Mouse (Mus musculus) layer of hippocampus, adult 11-12 months (tissue): Measurements from ENCODE around the gene Chkb.
A peak's percentile ranks its signal among the peaks of the same experiment; 100 is the strongest.

Source experiments
- DNase-seq: peaks from one replicate; pipeline ENCODE4 v3.0.0; 2022; ENCODE audit warnings: low spot score

Chkb gene

DNA sequence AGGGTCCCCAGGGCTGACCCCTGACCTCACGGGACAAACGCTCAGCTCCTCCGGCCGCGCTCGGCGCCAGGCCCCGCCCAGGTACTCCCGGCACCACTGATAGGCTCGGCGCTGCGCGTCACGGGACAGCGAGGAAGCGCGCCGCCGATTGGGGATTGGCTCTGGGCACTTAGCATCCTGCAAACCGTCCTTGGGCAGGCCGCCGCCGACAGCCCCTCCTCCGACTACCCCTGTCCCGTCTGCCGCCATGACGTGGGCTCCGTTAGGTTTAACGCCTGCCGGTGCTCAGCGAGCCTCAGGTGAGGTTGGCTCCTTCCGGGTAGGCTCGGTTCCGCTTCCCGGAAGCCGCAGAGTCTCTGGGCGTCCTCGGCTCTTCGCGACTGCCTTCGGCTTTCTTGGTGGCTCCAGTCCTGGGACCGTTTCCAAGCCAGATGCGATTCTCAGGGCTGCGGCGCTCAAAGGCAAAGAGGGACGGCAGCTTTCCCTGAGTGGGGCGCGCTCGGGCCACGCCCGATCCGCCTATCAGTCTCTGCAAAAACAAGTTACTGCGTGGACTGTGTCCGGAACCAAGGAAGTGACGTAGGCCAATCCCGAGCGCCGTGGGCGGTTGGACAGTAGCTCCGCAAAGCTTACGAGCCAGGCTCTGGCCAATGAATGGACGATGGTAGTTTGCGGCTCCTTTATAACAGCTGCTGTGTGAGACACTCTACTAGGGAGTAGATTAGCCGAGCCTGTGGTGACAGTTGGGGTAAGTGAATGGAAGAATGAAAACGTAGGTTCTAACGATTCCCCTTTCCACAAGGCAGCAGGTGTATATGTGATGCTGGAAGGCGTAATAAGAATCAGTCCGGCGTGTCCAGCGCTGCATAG lies at the start of gene Chkb, which contains the start of the genes C730034F03Rik and Gm44502:
Gene Chkb, minus strand, starts transcription at position 557 of the 870 bp plus-strand sequence.
Gene C730034F03Rik, plus strand, starts transcription at position 238 of the 870 bp plus-strand sequence.
Gene Gm44502, minus strand, starts transcription at position 345 of the 870 bp plus-strand sequence.
- peak; percentile 95 for DNase-seq

- DNase-seq, result no peak
Observed at GRCm38 (mm10) chr15:89478622-89479021, 48.9 kb upstream of the Chkb start.

DNA sequence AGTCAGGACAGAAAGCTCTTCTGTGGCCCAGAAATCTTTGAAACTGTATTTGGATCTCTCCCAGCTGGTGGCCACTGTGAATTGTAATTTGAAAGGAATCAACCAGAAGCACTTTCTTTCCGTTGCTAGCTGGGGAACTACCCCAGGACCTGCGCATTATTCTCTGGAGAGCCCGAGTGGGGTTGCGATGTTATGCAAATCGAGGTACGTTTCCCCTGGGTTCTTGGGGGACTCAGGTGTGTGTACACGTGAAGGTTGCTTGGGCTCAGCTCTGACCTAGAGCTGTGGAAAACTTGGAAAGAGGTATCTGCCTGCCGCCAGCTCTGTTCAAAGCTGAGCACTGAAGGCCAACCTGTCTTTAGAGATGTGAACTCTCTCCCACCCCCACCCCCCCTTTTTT lies 48.1 kb upstream of the Chkb start:
- DNase-seq, result no peak

- no peak for DNase-seq
Observed at GRCm38 (mm10) chr15:89477091-89477491, 47.4 kb upstream of the Chkb start, which contains the start of gene Arsa. TSS of gene Arsa (minus strand) at chr15:89477425.

GRCm38 (mm10) chr15:89476475-89476815 lies 46.7 kb upstream of the Chkb start:
- no peak for DNase-seq

- peak; percentile 94 for DNase-seq
Observed at GRCm38 (mm10) chr15:89475611-89476474, 46.1 kb upstream of the Chkb start.

GRCm38 (mm10) chr15:89475293-89475600 lies 45.5 kb upstream of the Chkb start:
- no peak for DNase-seq

DNA sequence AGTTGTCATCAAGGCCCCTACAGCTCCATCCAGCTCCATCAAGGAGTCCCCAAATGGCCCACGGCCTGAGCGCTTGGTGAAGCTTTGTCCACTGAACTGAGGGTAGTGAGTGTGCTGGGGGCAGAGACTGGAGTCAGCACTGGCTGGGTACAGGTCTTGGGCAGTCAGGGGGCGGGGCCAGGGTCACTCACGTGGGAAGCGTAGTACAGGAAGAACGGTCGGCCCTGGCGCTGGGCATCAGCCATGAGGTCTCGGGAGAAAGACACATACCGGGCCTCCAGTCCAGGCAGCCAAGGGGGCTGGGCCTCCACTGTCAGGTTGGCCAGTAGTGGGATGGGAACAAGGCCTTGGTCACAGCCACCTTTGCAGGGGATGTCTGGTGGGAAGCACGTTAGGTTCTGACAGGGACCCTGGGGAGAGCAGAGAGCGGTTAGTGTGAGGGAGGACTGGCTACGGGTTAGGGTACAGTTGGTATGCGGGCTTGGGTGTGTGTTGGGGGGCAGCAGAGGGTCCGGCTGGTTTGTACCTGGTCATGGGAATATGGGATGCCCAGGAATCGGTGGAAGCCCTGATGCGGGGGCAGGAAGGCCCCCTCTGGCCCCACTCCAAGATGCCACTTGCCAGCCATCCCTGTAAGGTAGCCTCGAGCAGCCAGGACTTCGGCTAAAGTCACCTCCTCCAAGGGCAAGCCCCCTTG lies 45.0 kb upstream of the Chkb start:
- DNase-seq, result no peak

GRCm38 (mm10) chr15:89473921-89474320 lies 44.2 kb upstream of the Chkb start:
- DNase-seq, result no peak

GRCm38 (mm10) chr15:89473370-89473769 lies 43.7 kb upstream of the Chkb start:
- DNase-seq, result no peak

GRCm38 (mm10) chr15:89471476-89471875 lies 41.8 kb upstream of the Chkb start:
- DNase-seq, result no peak

DNA sequence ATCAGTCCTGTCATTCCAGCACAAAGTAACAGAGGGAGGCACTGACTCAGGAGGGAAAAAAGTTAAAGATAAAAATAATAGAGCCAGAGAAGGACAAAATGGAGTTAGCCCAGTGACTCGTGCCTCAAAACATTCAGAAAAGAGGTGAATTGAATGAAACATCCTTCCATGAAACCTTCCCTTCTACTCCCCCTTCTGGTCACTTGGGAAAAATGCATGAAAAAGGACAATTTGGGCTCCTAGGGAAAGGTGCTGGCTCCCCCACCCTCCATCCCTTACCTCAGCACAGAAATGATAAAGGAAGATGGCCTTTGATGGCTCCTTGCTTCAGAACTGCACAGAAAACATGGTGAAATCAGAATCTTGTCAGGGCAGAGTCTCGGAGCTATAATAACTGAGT lies 38.9 kb upstream of the Chkb start:
- DNase-seq, result no peak

DNA sequence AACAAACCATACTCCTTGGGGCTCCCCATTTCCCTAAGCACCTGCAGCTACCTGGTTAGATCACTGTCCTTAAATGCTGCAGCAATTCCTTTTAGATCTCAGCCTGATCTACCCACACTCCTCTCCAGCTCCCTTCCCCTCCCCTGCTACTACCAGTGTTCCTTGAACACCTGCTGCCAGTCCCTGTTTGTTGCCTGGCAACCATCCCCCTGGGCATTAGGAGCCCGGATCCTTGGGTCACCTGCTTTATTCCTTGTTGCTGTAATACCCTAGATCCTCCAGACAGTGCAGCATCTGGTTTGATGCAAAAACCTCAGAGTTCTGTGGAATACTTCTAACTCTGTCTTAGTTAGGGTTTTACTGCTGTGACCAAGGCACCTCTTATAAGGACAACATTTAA lies 35.3 kb upstream of the Chkb start:
- DNase-seq, result no peak

DNA sequence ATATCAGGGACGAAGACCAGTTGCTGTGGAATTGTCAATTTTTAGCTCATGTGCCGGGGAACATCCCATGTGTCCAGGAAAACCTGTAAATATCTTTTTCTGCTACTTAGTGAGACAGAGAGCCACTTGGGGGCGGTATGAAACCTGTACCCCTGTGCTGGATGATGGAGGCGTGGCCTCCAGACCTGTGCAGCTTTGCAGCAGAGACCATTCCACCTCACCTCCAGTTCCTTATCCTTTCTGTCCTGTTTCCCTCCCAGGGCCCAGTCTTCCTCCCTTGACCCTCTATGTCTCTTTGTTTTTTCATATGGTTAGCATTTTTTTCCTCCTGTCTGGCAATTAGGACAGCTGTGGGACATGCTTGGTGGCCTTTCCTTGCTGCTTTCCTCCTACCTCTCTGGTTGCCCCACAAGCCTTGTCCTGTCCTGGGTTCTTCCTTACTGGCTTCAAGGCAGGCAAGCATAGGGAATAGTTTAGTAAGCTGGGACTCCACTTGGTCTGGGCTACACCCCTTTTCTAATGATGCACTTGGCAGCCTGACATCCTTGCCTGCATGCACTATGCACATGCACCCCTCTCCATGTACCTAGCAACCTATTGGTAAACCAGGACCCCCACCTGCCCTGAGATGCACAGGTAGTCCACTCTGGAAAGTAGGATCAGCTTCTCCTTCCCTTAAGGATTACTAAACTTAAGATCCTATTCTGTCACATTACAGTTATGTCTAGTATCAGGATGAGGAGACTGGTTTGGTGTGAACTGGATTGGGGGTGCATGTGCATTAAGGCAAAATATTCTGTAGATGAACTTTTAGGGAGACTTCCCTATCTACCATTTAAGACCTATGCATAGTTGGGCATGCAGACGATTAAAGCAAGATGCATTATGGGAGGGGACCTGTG lies 33.9 kb upstream of the Chkb start:
- no peak for DNase-seq

DNA sequence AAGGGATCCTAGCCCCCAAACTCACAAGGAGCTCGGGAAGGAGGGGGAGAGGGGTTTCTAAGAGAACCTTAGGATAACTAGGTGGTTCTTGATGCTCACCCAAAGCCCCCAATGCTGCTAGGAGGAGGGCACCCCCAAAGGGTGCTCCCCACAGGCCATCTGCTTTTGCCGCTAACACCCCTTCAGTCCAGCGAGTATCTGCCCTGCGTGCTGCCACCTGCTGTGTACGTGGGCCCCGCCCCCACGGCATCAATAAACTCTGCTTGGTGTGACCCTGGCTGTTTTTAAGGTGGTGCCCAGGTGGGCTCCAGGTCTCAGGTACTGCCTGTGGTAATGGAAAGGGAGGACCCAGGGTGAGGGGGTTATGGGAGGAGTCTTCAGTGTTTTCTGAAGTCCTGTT lies 32.5 kb upstream of the Chkb start:
- no peak for DNase-seq

DNA sequence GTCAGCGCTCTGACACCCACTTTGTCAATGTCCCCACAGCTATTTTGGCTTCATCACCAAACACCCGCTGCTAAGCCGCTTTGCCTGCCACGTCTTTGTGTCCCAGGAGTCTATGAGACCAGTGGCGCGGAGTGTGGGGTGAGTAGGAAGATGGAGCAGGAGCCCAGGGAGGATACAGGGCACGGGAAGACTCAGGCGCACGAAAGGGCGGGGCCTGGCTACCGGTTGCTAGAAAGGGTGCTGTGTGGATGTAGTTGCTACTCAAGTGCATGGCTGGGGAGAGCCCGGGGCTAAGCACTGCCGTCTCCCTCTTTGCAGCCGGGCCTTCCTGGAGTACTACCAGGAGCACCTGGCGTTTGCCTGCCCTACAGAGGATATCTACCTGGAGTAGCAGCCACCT lies 31.6 kb upstream of the Chkb start:
- no peak for DNase-seq

DNA sequence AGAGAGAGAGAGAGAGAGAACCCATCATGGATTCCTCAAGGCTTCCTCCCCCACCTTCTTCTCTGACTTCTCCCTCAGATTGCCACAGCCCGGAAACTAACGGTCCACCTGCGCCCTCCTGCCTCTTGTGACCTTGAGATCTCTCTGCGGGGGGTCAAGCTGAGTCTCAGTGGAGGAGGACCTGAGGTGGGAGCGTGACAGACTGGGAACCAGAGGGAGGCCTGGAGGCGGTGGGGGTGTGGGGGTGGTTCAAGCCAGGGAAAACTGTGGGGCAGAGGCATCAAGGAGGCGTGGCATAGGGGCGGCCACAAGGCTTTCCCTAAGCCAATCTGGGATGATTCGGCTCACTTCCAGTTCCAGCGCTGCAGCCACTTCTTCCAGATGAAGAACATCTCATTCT lies 30.6 kb upstream of the Chkb start:
- no peak for DNase-seq

- no peak for DNase-seq
Observed at GRCm38 (mm10) chr15:89459821-89460220, 30.1 kb upstream of the Chkb start.

DNA sequence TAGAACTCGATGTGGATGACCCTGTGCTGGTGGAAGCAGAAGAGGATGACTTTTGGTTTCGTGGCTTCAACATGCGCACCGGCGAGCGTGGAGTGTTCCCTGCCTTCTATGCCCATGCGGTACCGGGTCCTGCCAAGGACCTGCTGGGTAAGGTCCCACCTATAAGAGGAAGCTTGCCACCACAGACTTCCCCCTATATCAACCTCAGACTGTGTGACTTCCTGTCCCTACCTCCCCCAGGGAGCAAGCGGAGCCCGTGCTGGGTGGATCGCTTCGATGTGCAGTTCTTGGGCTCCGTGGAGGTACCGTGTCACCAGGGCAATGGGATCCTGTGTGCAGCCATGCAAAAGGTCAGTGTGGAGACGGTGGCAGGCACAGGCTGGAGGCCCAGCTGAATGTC lies 29.2 kb upstream of the Chkb start:
- no peak for DNase-seq

DNA sequence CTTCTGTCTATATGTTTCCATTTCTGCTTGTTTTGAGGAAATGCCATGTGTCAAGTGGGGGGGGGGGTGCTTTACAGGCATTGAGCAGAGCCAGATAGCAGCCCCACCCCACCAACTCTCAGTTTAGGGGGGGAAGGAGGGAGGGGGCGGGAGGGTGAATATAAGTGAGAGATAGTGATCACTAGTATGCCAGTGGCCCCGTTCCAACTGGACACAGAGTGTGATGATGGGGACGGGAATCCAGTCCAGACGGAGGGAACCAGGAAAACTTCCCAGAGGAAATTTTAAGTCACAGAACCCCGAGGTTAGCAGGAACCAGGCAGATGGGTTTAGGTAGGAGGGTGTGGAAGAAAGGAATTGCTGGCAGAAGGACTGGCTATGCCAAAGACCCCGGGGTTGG lies 25.9 kb upstream of the Chkb start:
- no peak for DNase-seq

- no peak for DNase-seq
Observed at GRCm38 (mm10) chr15:89454857-89455256, 25.1 kb upstream of the Chkb start.
